Mouse (Mus musculus) thymus, postnatal 0 days (tissue): ENCODE data around the gene Rbks. TPM values are rescaled to one million over a fixed set of nuclear protein-coding genes. Genes with fewer than 3 reads are reported as not detected.
A peak's percentile ranks its signal among the peaks of the same experiment; 100 is the strongest.

Experiments
- DNase-seq: peaks from one replicate; pipeline ENCODE4 v3.0.0-alpha.2; 2015; ENCODE audit warnings: low spot score
- polyA plus RNA-seq: library from polyadenylated mRNA; unstranded; fragments of >200 nt; fragmentation: Nextera tagmentation; extraction: Ambion mirVana; gene quantifications from 2 replicates; pipeline ENCODE4 v1.2.1, GENCODE M21; 2015

Gene Rbks
- 20.7 and 22.1 TPM in 2 replicates for polyA plus RNA-seq

DNA sequence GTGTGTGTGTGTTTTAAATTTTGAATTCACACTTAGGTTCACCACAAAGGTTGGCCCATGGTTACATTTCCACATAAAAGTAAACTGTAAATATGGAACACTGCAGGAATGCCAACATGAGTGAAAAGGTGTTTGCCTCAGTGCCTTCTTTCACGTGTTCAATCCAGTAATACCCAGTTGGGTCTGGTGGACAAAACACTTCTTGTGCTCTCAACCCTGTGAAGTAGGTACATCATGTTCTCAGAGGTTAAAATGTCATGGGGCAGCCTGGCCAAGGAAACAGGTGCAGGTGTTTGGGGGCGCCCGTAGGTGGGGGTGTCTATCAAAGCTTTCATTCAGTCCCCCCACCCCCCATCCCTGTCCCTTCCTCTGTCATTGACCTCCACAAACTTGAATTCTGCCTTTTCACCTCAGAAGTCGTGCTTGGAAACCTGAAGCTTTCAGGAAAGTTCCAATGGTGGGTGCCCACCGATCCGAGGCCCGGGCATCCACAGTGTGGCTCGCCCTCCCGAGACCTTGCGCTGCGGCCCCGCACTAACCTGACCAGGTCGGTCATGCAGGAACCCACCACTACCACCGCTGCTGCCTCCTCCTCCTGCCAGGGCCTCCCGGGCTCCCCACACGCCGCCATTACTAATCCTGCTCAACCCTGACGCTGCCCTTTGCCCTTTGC, at the start of gene Rbks:
TSS of gene Rbks (minus strand) at position 657 of the 673 bp plus-strand sequence.
- DNase-seq = peak; percentile 18

DNA sequence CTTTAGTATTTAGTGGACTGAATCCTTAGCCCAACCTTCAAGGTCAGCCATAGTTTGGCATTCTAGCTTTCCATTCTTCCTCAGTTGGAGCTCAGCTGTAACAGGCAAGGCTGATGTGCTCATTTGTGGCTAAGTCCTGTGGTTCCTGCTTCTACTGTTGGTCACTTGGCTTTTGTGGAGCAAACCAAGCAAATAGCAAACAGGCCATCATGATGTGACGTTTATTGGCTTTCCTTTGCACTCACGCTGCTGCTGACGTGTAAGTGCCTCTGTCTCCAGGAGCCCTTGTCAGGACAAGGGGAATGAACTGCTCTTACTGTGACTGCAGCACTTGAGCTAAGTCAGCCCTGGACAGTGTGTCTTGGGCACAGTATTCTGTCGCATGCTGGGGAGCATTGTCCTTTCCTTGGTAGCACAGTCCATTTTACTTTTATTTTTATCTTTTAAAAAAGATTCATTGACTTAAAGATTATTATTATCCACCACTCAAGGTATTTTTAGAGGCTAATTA, 45.1 kb upstream of the Rbks start:
- DNase-seq = no peak

DNA sequence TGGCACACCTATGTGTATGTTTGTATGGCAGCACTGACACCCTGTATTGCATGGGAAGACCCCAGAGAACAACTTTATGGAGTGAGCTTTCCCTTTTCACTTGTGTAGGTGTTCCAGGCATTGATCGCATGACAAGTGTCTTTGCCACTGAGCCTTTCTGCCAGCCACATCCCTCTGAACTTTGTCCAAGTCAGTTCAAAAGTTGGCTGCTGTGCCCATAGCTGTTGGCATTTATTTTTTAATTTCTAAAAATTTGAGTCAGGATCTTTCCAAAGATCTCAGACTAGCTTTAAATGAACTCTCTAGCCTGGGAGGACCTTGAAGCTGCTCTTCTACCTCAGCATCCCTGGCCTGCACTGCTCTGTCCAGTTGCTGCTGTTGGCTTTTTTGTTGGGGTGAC, 44.5 kb upstream of the Rbks start:
- no peak for DNase-seq

DNA sequence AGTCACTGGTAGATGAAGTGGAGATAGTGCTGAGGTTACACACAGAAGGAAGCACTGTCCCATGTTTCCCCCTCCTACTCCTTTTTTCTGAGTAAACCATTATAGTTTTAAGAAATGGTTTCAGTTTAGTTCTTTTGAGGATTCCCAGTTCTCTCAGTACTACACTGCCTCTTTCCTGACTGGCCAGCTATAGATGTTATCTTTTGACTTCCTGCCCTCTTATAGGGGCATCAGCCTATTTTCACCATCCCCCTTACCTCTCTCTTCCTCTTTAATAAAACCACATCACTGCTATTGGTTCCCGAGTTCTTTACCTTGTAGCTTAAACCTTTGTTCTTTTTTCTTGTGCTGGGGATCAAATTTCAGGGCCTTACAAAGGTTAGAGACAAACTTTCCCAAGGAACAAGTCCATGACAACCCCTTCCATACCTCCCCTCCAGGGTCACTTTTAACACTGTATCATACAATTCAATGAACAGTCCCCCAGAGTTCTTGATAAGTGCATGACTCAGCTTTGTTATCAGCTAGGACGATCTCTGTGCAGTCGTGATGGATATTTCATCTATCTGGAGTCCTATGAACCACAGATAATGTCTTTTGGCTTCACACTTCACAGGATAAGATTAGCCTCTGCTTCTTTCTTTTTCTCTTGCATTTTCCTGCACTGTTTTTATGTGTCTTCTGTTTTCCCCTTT, 35.4 kb upstream of the Rbks start:
- DNase-seq = no peak

DNA sequence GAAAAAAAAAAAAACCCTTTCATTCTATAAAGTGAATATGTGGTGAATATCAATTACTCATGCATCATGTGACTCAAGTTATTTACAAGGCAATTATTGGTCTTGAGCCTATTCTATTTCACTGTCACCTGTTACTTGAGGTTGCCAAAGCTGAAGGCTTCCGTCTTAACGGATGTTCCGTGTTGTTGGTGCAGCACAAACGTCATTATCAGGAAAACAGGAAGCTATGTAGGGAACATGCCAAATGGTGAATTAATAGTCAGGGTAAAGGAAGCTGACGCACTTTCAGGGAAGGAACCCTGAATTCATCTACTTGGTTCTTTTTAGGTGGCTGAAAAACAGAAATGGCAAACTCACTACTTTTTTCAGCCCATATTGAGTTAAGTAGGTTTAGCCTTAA, 30.0 kb upstream of the Rbks start:
- no peak for DNase-seq

DNA sequence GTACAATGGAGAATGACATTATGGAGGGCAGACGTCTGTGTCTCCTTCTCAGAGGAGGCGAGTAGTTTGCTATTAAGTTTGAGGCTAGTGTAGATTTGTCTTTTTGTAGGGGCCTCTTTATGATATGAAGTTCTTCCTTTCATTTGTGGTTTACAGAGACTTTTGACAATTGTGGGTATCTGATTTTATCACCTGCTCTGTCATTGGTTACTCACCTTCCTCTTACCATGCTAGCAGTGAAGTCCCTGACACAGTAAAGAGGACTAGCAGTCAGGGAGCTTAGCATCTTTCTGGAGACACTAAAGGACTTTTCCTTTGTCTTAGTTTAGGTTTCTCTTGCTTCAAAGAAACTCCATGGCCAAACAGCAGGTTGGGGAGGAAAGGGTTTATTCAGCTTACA, 28.5 kb upstream of the Rbks start:
- DNase-seq = no peak

DNA sequence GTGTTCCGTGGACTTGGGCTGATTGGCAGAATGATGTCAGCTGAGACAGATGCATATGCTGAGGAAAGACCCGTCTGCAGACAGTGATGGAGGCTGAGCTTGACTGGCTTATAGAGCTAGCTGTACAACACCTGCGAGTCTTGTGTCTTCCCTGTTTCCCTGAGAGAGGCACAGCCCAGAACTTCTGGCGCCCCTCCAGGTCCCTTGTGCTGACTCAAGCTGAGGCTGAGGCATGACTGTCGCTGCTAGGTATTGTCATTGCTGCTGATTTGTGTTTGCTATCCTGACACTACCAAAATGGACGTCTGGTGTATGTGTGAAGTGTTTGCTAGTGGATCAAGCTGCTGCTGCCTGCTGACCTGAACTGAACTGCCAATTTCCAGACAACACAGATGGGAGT, 27.1 kb upstream of the Rbks start:
- no peak for DNase-seq

DNA sequence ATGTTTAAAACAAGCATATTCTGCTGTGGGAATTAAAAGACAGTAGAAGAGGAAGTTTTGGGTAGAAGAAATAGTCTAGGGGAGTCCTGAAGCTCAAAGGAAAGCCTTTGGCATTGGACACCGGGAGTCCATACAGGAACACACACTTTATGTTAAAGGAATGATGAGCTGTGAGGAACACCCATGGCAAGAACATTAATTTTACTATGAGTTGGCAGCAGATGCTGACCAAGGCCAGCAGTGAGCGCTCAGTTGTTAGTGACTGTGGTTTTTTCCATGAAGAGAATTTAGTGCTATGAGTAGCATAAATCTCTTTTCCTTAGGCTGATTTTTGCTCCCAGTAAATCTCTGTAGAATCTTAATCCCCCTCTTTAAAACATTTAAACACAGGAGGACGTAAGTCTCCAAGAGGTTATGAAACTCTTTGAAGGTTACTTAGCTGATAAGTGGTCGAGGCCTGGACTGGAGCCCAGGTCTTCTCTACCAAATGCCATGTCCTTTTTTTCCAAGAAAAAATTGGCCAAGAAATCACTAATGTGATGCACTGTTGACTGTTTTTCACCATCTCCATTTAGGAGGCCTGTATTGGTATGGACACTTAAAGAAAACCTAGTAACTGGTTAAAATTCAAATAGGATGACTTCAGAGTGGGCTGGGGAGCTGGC, 18.2 kb upstream of the Rbks start:
- no peak for DNase-seq

DNA sequence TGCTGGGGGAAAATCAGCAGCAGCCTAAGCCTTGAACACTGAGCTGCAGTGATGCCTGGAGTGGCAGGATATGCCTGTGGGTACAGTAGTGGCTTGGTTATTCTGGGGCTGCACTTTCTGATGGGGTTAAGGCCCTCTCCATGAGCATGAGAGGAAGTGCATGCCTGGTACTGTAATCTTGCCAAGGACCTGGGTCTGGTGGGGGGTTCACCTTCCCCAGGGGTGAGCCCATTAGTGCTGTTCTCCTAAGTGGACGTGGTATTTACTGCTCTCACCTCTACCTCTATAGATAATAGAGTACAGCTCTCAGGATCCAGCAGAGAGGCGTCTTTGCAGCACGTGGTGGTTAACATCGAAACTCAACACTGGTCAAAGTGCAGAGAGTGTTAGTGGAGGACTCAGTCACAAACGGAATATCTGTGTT, 16.4 kb upstream of the Rbks start:
- DNase-seq = no peak

DNA sequence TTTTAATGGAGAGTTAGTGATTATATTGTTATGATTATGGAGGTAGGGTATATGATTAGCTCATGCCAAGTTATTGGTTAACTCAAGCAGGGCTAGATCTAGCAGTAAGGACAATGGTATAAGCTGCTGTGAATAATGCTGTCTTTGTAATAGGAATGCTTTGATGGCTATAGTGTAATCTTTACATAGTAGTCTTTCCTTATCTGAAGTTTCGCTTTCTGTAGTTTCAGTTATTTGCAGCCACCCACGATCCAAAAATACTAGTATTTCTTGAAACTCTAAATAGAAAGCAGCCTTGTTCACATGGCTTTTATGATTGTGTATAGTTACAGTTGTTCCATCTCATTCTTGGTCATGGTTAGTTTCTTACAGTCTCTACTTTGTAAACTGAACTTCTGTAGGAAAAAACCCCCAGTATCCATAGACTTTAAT, 15.9 kb upstream of the Rbks start:
- no peak for DNase-seq

DNA sequence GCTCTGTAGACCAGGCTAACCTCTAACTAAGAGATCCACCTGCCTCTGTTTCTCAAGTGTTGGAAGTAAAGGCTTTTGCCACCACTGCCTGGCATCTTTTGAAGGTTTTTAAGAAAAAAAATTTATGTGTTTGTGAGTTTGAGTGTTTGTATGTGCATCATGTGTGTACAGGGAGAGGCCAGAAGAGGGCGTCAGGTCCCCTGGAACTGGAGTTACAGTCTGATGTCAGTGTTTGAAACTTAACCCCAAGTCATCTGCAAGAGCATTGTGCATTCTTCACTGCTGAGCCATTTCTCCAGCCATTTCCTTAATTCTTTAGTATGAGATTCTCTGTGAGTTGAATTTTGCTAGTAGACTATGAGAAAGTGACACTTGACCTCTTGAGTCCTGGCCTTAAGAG, 12.0 kb upstream of the Rbks start:
- peak; percentile 18 for DNase-seq

DNA sequence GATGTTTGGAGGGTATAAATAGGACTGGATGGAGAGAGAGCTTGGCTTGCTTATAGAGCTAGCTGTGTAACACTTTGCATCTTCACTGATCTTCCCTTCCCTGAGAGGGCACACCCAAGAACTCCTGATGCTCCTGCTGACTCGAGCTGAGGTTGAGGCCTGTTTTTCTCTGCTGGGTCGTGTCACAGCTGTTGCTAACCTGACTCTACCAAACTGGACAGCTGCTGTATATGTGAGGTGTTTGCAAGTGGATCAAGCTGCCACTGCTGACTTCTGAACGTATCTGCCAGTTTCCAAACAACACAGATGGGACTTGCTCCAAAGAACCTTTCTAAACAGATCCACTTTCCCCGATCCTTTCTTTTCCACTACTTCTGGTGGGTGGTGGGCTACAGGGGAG, 9.4 kb upstream of the Rbks start:
- no peak for DNase-seq

DNA sequence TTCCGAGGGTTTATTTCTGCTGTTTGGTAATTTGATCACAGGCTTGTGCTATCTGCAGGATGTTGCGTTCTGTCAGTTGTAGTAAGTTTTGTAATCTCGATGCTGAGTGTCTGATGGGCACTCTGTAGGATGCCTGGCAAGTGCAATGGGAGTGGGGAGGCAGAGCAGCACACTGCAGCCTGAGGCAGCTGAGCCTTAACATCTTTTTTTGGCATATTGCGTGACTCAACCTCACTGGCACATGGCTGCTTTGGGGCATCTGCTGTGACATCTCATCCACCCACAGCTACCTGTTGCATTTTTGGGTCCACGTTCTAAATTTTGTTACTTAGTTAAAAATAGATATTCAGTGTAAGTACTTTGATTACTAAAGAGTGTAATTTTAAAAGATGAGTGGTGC, 7.5 kb upstream of the Rbks start:
- no peak for DNase-seq

DNA sequence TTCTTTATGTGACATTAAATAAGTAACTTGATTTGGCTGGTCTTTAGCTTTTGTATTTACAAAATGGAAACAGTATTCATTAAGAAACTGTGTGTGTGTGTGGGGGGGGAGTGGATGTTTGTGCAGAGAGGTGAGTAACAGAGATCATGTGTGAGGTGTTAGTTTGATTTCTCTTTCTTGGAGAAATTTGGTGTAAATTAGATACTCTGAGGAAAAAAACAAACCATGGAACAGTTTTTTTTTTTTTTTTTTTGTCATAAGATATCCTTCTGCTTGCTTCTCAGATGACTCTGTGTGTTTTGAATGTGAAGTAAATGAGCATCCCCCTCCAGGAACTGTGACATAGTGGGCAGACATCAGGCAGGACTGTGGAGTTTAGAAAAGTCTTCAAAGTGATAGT, 2.0 kb upstream of the Rbks start:
- no peak for DNase-seq

DNA sequence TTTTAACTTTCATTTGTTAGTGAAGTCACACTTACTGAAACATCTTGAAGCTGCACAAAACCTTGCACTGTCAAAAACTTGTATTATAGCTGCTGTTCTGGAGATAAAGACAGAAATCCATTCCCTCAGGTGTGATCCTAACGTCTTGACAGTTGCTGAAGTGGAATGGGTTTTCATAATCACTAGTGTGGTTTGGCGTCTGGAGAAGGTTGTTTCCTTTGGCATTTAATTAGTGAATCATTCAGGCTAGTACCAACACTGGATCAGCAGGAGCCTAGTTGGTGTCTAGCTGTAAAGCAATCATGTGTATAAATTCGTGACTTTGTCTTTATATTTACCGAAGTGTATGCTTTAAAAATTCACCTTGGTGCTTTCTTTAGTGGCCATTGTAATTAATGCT, 1.5 kb upstream of the Rbks start:
- DNase-seq = peak; percentile 3

DNA sequence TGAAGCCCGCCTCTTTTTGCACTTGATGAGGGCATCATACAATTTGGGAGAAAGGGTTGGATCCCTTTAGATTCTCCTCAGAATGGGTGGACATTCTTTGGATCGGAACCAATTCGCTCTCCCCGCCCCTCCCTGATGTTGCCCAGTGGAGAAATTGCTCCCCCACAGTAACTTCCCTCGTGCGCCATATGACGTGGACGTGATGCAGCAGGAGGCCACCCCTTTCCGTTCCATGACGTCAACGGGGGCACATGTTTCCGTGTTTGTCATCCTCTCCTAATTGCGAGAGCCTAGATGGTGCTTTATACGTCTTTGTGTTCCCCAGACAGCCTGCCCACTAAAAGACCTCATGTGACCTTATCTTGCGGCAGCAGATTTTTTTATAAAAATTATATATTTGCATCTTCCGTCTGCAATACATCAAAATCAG, 885 bp upstream of the Rbks start:
- peak; percentile 96 for DNase-seq

DNA sequence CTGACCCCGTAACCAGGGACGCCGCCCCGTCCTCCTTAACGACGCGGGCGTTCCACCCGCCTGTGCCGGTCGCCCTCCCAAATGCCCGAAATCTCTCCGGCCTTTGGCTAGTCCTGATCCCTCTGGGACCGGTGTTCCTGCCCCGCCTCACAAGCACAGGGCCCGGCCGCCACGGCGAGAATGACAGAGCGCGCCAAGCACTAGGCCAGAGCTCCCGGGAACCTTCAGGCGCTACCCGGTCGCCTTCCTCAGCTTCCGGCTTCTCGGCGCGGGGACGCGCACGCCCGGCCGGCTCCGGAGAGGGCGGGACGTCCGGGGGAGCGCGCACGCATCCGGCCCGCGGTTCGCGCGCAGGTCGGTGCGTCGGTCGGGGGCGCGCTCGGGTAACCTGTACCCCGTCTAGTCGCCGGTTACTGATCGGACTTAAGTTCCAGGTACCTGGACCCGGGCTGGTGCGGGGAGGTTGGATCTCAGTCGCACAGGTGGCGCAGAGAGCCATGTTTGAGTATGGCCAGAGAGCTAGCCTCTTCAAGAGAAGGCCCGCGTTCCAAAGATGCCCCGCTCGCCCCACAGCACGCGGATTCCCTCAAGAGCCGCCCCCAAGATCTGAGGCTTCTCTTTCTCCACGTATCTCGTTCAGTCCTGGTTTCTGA, 343 bp upstream of the Rbks start, which contains the start of gene Babam2:
TSS of gene Babam2 (plus strand) at position 41 of the 653 bp plus-strand sequence.
- DNase-seq = peak; percentile 95

DNA sequence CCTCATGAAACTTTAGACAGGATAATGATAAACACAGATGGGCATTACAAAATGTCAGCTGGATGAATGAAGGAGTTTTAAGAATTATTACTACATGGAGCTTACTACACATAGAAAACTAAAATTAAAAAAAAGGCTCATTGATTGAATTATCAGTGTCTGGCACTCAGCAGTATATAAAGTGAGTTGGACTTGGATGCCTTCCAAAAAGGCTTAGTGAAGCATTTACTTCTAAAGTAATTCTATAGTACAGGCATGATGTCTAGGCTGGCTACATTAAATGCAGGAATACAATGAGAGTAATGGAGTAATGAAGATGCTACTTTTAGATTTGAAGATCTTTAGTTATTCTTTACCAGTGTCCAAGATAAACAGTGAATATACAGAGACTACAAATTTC, 4.2 kb downstream of the Rbks start:
- no peak for DNase-seq

DNA sequence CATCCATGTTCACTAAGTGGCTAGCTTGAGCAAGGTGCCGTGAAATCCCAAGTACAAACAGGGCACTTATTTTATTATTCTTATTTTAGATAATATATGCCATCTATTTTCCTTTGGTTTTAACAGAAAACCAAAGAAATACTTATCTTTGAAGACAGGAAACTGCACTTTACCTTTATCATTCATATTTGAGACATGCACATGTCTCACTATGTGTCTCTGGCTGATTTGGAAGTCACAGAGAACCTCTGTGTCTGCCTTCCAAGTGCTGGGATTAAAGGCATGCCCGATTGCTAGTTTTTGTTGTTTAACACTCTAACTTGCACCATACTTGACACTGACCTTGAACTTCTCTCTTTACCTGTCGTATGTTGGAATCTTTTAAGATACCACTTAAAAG, 9.5 kb downstream of the Rbks start:
- no peak for DNase-seq

DNA sequence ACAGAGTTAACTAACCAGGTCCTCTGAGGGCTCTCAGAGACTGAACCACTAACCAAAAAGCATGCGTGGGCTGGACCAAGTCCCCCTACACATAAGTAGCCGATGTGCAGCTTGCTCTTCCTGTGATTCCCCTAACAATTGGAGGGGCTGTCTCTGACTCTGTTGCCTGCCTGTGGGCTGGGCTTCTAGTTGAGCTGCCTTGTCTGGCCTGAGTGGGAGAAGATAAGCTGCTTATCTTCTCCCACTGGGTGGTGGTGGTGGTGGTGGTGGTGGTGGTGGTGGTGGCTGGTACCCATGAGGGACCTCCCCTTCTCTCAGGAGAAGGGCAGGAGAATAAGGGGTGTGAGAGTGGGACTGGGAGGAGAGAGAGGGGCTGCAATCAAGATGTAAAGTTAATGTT, 11.4 kb downstream of the Rbks start:
- DNase-seq = no peak

DNA sequence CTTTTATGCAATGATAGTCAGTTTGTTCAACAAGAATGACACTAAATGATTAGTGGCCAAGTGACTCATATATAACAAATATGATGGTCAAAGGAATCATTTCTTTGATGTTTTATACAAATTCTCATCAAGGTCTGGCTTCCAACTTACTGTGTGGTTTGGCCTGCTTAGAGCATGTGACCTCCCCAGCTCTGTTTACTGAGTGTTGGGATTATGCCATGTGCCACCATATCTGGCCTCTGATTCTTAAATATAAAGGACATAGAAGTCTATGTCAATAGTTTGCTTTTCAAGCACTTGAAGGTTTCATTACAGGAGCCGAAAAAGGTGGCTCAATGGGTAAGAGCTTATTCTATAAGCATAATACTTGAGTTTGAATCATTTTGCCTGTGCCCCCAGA, 15.1 kb downstream of the Rbks start:
- no peak for DNase-seq

DNA sequence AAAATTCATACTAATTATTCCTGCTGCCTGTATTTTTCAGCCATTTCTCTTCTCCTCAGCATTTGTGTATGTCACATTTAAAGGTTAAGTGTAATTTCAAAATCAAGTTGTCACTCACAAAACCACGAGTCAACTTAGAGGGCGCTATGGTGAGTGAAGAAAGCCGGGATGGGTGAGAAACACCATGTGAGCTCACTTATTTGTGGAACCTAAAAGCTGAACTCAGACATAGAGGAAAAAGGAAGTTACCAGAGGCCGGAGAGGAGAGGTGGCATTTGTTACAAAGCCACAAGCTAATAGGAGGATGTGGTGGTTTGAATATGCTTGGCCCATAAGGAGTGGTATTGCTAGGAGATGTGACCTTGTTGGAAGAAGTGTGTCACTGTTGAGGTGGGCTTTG, 17.2 kb downstream of the Rbks start:
- no peak for DNase-seq
